Mouse (Mus musculus): ENCODE results near the gene Blm. TPM values are rescaled to one million over a fixed set of nuclear protein-coding genes. Genes with fewer than 3 reads are reported as not detected.

The Blm gene
- polyA plus RNA-seq, 1 experiment: 1.4 TPM

DNA sequence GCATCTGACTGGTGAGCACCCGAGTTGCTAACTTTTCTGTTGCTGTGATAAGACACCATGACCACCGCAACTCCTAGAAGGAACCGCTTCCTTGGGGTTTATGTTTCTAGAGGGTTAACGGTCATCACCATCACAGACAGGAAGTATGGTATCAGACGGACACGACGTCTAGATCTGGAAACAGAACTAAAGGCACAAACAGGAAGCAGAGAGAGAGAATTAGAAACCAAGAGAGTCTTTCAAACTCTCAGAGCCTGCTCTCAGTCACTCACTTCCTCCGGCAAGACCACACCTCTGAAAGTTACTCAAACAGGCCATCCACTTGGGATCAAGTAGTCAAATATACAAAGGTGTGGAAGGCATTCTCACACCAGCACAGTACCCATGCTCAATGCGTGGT is 40.8 kb upstream of the Blm start:
- no peaks in the 10 kb centered on the region; the same call in 1 of the 2 replicates for H3K4me1 ChIP-seq (ENCODE audit: control insufficient read depth, insufficient read depth, insufficient read length, low read length)
- no peak overlapping the region for H3K27ac ChIP-seq (ENCODE audit: insufficient read depth, low read depth, low read length)
- no peaks in the 10 kb centered on the region for H3K36me3 ChIP-seq (ENCODE audit: control insufficient read depth, insufficient read depth, low read length)
- H3K4me3 ChIP-seq (ENCODE audit: low read depth, low read length): no peak overlapping the region
- H3K27me3 ChIP-seq (ENCODE audit: control insufficient read depth, insufficient read depth, low read length): no peaks in the 10 kb centered on the region
- no peak for TF ChIP-seq CTCF (IDR thresholded peaks at IDR 0.05; ENCODE audit: extremely low read depth, insufficient read length, insufficient replicate concordance, low read depth, low read length)
- TF ChIP-seq POLR2A (IDR thresholded peaks at IDR 0.05; ENCODE audit: low read depth, low read length): no peak
- 66% methylated on average over 9 of the region's 9 CpGs for WGBS

GRCm38 (mm10) chr7:80573076-80573475 is 38.2 kb upstream of the Blm start:
- WGBS: 62% methylated on average over 3 of the region's 3 CpGs
- Histone ChIP-seq H3K27ac (ENCODE audit: insufficient read depth, low read depth, low read length) (no peak overlapping the region), H3K36me3 (ENCODE audit: control insufficient read depth, insufficient read depth, low read length) (no peaks in the 10 kb centered on the region)

GRCm38 (mm10) chr7:80567982-80568381 is 33.1 kb upstream of the Blm start:
- no peak for TF ChIP-seq POLR2A (IDR thresholded peaks at IDR 0.05; ENCODE audit: low read depth, low read length)
- no peak for TF ChIP-seq CTCF (IDR thresholded peaks at IDR 0.05; ENCODE audit: extremely low read depth, insufficient read length, insufficient replicate concordance, low read depth, low read length)
- 86% methylated on average over 8 of the region's 8 CpGs for WGBS
- H3K4me1 ChIP-seq (ENCODE audit: control insufficient read depth, insufficient read depth, insufficient read length, low read length): no peaks in the 10 kb centered on the region
- no peak overlapping the region for H3K27ac ChIP-seq (ENCODE audit: insufficient read depth, low read depth, low read length)
- no peak overlapping the region for H3K4me3 ChIP-seq (ENCODE audit: low read depth, low read length)
- no peaks in the 10 kb centered on the region for H3K27me3 ChIP-seq (ENCODE audit: control insufficient read depth, insufficient read depth, low read length)
- no peaks in the 10 kb centered on the region for H3K36me3 ChIP-seq (ENCODE audit: control insufficient read depth, insufficient read depth, low read length)

More at GRCm38 (mm10) chr7:80573076-80573475, 38.2 kb upstream of the Blm start:
- Histone ChIP-seq H3K27me3 (ENCODE audit: control insufficient read depth, insufficient read depth, low read length) (no peaks in the 10 kb centered on the region), H3K4me3 (ENCODE audit: low read depth, low read length) (no peak overlapping the region), H3K4me1 (ENCODE audit: control insufficient read depth, insufficient read depth, insufficient read length, low read length) (no peaks in the 10 kb centered on the region; the same call in 1 of the 2 replicates)
- no peak for TF ChIP-seq POLR2A (IDR thresholded peaks at IDR 0.05; ENCODE audit: low read depth, low read length)
- no peak for TF ChIP-seq CTCF (IDR thresholded peaks at IDR 0.05; ENCODE audit: extremely low read depth, insufficient read length, insufficient replicate concordance, low read depth, low read length)

- H3K36me3 ChIP-seq (ENCODE audit: control insufficient read depth, insufficient read depth, low read length): no peaks in the 10 kb centered on the region
- TF ChIP-seq CTCF (IDR thresholded peaks at IDR 0.05; ENCODE audit: extremely low read depth, insufficient read length, insufficient replicate concordance, low read depth, low read length) (no peak), POLR2A (IDR thresholded peaks at IDR 0.05; ENCODE audit: low read depth, low read length) (no peak)
- H3K4me1 ChIP-seq (ENCODE audit: control insufficient read depth, insufficient read depth, insufficient read length, low read length): no peaks in the 10 kb centered on the region
- no peaks in the 10 kb centered on the region for H3K27me3 ChIP-seq (ENCODE audit: control insufficient read depth, insufficient read depth, low read length)
- 73% methylated on average over 5 of the region's 5 CpGs for WGBS
- no peak overlapping the region for H3K27ac ChIP-seq (ENCODE audit: insufficient read depth, low read depth, low read length)
- no peak overlapping the region for H3K4me3 ChIP-seq (ENCODE audit: low read depth, low read length)
Observed at GRCm38 (mm10) chr7:80561931-80562330, 27.0 kb upstream of the Blm start.

GRCm38 (mm10) chr7:80561271-80561670 is 26.4 kb upstream of the Blm start:
- TF ChIP-seq CTCF (IDR thresholded peaks at IDR 0.05; ENCODE audit: extremely low read depth, insufficient read length, insufficient replicate concordance, low read depth, low read length): no peak
- no peak for TF ChIP-seq POLR2A (IDR thresholded peaks at IDR 0.05; ENCODE audit: low read depth, low read length)
- Histone ChIP-seq H3K27ac (ENCODE audit: insufficient read depth, low read depth, low read length) (no peak overlapping the region), H3K4me1 (ENCODE audit: control insufficient read depth, insufficient read depth, insufficient read length, low read length) (no peaks in the 10 kb centered on the region), H3K36me3 (ENCODE audit: control insufficient read depth, insufficient read depth, low read length) (no peaks in the 10 kb centered on the region), H3K4me3 (ENCODE audit: low read depth, low read length) (no peak overlapping the region), H3K27me3 (ENCODE audit: control insufficient read depth, insufficient read depth, low read length) (no peaks in the 10 kb centered on the region)
- 82% methylated on average over 9 of the region's 9 CpGs for WGBS

- TF ChIP-seq CTCF (IDR thresholded peaks at IDR 0.05; ENCODE audit: extremely low read depth, insufficient read length, insufficient replicate concordance, low read depth, low read length) (no peak), POLR2A (IDR thresholded peaks at IDR 0.05; ENCODE audit: low read depth, low read length) (no peak)
- Histone ChIP-seq H3K4me1 (ENCODE audit: control insufficient read depth, insufficient read depth, insufficient read length, low read length) (peaks cover 2% of the 10 kb centered on the region; the same call in 1 of the 2 replicates), H3K4me3 (ENCODE audit: low read depth, low read length) (no peak overlapping the region), H3K27me3 (ENCODE audit: control insufficient read depth, insufficient read depth, low read length) (no peaks in the 10 kb centered on the region), H3K36me3 (ENCODE audit: control insufficient read depth, insufficient read depth, low read length) (no peaks in the 10 kb centered on the region), H3K27ac (ENCODE audit: insufficient read depth, low read depth, low read length) (no peak overlapping the region)
- 67% methylated on average over 5 of the region's 5 CpGs for WGBS
Observed at GRCm38 (mm10) chr7:80558572-80558971, 23.7 kb upstream of the Blm start.

GRCm38 (mm10) chr7:80558101-80558500 is 23.2 kb upstream of the Blm start:
- no peak for TF ChIP-seq CTCF (IDR thresholded peaks at IDR 0.05; ENCODE audit: extremely low read depth, insufficient read length, insufficient replicate concordance, low read depth, low read length)
- WGBS: 56% methylated on average over 8 of the region's 8 CpGs
- Histone ChIP-seq H3K36me3 (ENCODE audit: control insufficient read depth, insufficient read depth, low read length) (no peaks in the 10 kb centered on the region), H3K4me1 (ENCODE audit: control insufficient read depth, insufficient read depth, insufficient read length, low read length) (peaks cover 2% of the 10 kb centered on the region; the same call in 1 of the 2 replicates), H3K4me3 (ENCODE audit: low read depth, low read length) (no peak overlapping the region), H3K27me3 (ENCODE audit: control insufficient read depth, insufficient read depth, low read length) (no peaks in the 10 kb centered on the region), H3K27ac (ENCODE audit: insufficient read depth, low read depth, low read length) (no peak overlapping the region)
